Mouse (Mus musculus) layer of hippocampus, adult 2 months (tissue): ENCODE results near the gene Vars. TPM values are rescaled to one million over a fixed set of nuclear protein-coding genes. Genes with fewer than 3 reads are reported as not detected.

Source experiments
- DNase-seq, 2 experiments: peaks; one replicate each; pipeline ENCODE4 v3.0.0; 2022; ENCODE audit warnings: low spot score in 2 of 2
- H3K27ac ChIP-seq: fragments of 200-600 bp; 2 replicates; pipeline ENCODE4 v1.8.1; 2022
- H3K4me3 ChIP-seq: fragments of 200-600 bp; 2 replicates; pipeline ENCODE4 v1.8.1; 2022; ENCODE audit warnings: mild to moderate bottlenecking
- CTCF ChIP-seq: fragments of 200-600 bp; conservative IDR thresholded peaks from 2 replicates; pipeline ENCODE4 v1.8.1; 2022; ENCODE audit warnings: antibody characterized with exemption, mild to moderate bottlenecking, moderate library complexity
- total RNA-seq, 2 experiments: library from RNA; stranded (reverse); gene quantifications; 2 replicates each; pipeline ENCODE4 v1.2.3; 2021

The Vars gene
- total RNA-seq, 2 experiments from 2014 or later = 48.2 to 55.1 TPM

DNA sequence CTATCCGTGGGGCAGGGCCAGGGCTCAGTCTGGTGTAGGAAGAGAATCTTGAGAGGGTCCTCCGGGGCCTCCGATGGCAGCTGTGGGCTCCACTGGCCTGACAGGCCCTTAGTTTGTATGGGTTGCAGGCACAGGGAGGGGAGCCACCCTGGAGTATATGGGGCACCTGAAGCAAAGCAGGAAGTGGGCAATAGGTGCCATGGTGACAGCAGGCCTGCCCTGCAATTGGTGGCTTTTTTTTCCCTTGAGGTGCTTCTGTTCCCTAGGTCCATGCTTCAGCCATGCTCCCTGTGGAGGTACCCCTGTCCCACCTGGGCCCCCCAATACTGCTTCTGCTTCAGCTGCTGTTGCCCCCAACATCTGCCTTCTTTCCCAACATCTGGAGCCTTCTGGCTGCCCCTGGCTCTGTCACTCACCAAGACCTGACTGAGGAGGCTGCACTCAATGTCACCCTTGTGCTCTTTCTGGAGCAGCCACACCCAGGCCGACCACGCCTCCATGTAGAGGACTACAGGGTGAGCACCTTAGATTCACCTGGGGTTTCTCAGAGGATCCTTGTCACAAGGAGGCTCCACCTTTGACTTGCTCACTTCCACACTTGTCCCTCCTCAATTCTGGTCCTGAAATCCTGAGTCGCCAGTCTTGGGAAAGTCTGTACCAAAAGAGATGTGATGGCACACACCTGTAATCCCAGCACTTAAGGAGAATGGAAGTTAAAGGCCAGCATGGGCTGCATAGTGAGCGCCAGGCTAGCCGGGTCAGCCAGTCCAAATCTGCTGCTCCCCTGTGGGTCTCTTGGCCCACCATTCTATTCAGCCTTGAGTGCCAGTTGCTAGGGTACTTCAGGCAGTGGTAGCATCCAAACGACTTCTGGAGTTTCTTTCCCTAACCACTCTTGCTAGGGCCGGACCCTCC, 16.3 kb downstream of the Vars start:
- TF ChIP-seq CTCF = no peak
- Histone ChIP-seq H3K27ac (no peak overlapping the region), H3K4me3 (no peak overlapping the region)
- DNase-seq = no peak

DNA sequence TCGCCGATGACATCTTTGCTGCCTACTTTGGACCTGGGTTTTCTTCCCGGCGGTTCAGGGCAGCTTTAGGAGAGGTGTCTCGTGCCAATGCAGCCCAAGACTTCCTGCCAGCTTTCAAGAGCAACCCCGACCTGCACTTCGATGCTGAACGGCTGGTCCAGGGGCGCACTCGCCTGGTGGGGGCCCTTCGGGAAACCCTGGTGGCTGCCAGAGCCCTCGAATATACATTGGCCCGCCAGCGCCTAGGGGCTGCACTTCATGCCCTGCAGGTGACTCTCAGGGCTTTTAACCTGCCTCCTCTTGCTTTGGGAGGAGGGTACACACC, 16.9 kb downstream of the Vars start:
- Histone ChIP-seq H3K27ac (no peak overlapping the region), H3K4me3 (no peak overlapping the region)
- TF ChIP-seq CTCF = no peak
- DNase-seq = no peak

DNA sequence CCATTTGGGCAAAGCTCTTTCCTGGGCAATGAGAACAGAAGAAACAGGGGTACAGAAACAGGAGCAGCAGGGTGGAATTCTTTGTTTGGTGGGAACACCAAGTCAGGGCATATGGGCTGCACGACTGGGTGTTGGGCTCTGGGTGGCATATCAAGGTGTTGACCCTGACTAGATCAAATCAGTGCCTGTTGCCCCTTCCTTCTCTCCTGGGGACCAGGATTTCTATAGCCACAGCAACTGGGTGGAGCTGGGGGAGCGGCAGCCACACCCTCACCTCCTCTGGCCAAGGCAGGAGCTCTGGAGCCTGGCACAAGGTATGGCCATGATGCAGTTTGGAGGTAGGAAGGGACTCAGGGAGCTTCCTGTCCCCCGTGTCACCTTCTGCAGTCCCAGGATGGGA, 17.4 kb downstream of the Vars start:
- no peak for DNase-seq
- TF ChIP-seq CTCF = no peak

DNA sequence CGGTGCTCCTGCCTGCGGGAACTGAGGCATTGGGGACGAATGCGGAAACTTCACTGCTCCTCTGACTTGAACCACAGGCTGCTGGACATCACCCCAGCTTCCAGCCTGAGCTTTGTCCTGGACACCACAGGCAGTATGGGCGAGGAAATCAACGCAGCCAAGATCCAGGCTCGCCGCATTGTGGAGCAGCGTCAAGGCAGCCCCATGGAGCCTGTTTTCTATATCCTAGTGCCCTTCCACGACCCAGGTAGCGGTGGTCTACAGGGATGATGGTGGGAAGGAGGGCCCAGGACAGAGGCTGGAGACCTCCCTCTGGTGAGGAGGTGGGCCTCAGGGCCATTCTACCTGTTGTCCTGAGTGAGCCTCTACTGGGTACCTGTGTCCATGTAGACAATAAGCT, 19.1 kb downstream of the Vars start:
- no peak for DNase-seq
- TF ChIP-seq CTCF = no peak
- H3K4me3 ChIP-seq = no peak overlapping the region
- H3K27ac ChIP-seq = no peak overlapping the region

More for the DNA sequence above, 17.4 kb downstream of the Vars start:
- no peak overlapping the region for H3K4me3 ChIP-seq
- no peak overlapping the region for H3K27ac ChIP-seq

DNA sequence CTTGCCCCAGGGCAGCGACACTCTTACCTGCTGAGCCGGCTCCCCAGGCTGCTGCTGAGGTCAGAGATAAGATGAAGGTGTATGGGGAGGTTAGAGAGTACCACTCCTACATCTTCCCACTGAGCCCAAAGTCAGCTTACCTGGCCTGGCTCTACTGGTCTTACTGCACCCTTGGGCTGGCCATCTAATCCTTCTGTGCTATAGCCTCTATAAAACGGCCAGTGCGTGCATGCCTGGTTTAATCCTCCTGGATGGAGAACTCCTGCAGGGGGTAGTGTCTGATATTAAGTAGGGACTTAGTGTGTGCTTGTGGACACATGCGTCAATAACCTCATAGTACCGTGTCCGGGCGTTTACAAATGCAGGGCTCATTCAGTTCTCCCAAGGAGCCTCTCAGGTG, 19.8 kb downstream of the Vars start:
- DNase-seq = no peak
- Histone ChIP-seq H3K4me3 (no peak overlapping the region), H3K27ac (no peak overlapping the region)
- no peak for TF ChIP-seq CTCF

DNA sequence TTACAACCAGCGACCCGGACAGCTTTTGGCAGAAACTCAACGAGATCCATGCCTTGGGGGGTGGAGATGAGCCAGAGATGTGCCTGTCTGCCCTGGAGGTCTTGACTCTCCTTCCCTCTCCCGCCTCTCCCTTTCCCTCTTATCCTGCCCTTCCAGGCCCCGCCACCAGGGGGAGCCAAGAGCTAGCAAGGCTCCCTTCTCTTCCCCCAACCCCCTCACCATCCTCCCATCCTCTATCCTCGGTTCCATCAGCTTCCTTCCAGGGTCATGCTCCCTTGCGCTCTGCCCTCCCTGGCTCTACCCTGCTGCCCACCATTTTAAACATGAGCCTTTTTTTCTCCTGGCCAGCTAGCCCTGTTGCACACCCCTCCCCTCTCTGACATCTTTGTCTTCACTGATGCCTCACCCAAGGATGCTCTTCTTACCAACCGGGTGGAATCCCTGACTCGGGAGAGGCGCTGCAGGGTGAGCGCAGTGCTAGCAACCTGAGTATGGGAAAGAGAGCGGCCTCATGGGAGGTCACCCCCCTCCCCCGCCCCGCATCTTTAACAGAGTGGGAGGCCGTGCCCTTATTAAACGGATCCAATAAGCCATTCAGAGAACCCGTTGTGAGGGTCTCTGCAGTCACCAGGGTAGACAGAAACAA, 20.5 kb downstream of the Vars start:
- Histone ChIP-seq H3K27ac (peak overlapping the region; percentile 12; the same call in 1 of the 2 replicates), H3K4me3 (peak overlapping the region; percentile 29; the same call in 1 of the 2 replicates)
- TF ChIP-seq CTCF = peak; percentile 97
- DNase-seq = peak; percentile 74 to 94

DNA sequence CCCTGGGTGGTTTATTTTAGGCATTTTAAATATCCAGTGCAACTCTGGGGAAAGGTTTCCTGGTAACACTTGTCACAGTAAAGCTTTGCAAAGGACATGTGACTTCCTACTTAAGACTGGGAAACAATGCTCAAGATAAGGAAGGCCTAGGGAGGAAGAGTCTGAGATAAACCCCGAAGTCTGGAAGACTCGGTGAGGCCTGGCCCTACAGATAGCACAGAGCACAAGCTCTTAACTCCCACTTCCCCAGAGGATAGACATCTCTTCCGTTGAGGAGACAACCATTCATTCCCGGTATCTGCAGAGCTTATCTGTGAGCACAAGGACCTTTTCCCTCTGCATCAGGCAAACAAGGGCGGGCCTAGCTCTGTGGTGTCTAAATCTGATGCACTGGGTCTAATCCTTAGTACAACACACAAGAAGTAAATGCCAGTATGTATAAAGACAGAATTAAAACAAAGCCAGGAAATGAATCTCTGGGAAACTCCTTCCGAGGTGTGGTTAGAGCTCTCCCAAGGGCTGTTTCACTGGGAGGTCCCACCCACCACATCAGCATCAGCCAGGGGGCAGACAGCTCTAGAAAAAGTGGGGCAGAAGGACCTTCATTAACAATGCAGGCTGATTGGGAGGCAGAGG, 21.2 kb downstream of the Vars start:
- no peak for TF ChIP-seq CTCF
- Histone ChIP-seq H3K4me3 (no peak overlapping the region), H3K27ac (peak overlapping the region; percentile 12; the same call in 1 of the 2 replicates)
- no peak for DNase-seq

DNA sequence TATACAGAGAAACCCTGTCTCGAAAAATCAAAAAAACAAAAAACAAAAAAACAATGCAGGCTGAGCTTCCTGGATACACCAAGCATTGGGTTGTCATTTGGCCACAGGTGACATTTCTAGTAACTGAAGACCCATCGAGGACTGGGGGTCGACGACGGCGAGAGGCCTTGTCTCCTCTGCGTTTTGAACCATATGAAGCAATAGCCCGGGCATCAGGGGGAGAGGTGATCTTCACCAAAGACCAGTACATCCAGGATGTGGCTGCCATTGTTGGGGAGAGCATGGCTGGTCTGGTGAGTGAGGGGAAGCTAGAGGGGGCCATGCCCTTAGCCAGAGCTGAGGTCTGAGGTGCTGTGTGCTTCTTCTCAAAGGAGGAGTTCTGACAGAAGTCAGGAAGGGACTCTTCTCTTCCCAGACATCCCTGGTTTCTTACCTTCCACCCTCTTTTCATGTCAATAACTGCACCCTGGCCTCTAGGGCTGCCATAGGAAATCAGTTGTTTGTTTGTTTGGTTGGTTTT, 21.8 kb downstream of the Vars start:
- H3K27ac ChIP-seq = no peak overlapping the region
- TF ChIP-seq CTCF = no peak
- DNase-seq = no peak
- H3K4me3 ChIP-seq = no peak overlapping the region

DNA sequence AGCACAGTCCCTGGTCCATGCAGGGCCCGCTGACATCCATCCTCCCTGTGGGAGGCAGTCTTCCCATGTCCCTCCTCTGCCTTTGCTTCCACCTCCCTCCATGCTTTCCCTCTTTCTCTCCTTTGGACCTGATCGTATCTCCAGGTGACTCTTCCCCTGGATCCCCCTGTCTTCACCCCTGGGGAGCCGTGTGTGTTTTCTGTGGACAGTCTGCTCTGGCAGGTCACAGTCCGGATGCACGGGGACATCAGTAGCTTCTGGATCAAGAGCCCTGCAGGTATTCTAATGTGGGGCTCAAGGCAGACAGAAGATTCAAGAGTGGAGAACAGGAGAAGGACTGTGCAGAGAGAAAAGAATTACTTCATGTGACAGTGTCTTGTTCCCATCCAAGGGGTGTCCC, 22.4 kb downstream of the Vars start:
- no peak for DNase-seq
- no peak for TF ChIP-seq CTCF

DNA sequence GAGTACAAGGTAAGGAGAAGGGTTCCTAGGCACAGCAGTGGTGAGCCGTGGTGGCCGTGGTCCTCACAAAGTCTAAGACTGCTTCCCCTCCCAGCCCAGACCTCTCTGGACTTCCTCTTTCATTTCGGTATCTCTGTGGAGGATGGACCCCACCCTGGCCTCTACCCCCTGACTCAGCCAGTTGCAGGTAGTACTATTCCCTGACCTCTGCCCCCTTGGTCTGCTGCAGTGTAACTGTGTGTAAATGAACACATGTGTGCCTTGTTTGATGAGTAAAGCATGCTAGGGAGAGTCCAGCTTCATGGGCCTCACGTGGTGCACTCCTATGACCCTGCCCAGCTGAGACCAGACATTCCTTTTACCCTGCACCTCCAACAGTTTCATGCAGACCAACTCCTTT, 23.0 kb downstream of the Vars start:
- no peak for DNase-seq
- TF ChIP-seq CTCF = no peak
- Histone ChIP-seq H3K27ac (no peak overlapping the region), H3K4me3 (no peak overlapping the region)

More for the DNA sequence above, 22.4 kb downstream of the Vars start:
- Histone ChIP-seq H3K4me3 (no peak overlapping the region), H3K27ac (no peak overlapping the region)

DNA sequence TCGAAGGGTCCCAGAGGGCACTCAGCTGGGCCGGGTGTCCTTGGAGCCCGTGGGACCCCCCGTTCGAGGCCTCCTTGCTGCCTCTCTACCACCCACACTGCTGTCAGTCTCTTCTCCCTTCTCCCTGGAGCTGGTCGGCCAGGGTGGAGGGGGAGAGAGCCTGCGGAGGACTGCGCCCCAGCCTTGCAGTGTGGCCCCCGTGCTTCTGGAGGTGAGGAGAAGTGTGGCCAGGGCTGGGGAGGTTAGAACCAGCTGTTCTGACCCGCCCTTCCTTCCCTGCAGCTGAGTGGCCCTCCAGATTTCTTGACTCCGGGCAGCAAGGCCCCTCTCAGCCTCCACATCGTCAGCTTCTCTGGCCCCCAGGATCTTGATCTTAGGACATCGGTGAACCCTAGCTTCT, 23.5 kb downstream of the Vars start:
- no peak for DNase-seq
- no peak for TF ChIP-seq CTCF
- H3K27ac ChIP-seq = no peak overlapping the region
- no peak overlapping the region for H3K4me3 ChIP-seq

DNA sequence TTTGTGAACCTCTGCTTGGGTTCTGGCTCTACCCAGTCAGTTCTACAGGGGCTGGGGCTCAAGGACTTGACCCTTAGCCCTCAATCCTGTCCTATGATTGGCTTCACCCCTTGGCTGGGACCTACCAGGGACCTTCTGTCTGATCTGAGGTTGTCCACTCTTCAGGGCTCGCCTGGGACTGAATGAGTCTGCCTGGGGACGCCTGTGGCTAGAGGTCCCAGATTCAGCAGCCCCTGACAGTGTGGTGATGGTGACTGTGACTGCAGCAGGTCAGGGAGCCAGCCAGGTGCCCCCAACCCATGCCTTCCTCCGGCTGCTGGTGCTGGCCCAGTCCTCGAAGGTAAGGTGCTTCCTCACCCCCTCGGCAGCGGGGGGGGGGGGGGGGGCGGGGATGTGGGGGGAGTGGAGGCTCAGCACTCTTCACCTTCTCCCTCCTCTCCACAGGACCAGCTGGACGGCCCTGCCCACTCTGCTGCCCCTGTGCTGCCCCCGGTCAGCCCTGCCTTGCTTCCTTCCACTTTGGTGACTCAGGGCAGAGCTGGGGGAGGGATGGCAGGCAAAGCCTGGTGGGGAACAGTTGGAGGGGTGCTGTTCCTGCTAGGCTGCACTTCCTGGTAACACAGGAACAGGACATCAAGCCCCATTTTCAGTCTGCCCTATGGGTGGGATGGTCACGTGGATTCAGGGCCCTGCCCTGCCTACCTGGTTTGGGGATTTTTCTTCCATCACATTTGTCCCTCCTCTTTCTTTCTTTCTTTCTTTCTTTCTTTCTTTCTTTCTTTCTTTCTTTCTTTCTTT, 24.1 kb downstream of the Vars start:
- DNase-seq = no peak
- Histone ChIP-seq H3K27ac (no peak overlapping the region), H3K4me3 (no peak overlapping the region)
- TF ChIP-seq CTCF = no peak
